Comparison of ENCODE assay signal across 10 mouse cellular contexts in genomic region chr4:63226164-63226882, GRCm38 (mm10). TPM values are rescaled to one million over a fixed set of nuclear protein-coding genes. Genes with fewer than 3 reads are reported as not detected.
DNase-seq lines count a peak whose midpoint lies in the region; ATAC-seq and TF ChIP-seq lines count a peak whose summit lies in the region.
"Had no signal": no experiment of that assay in that cellular context is flagged by ENCODE, and none has a peak within 500 bp of the region (broad histone marks: within the 10 kb centered on the region; RNA-seq: fewer than 3 reads in every experiment).

No protein-coding gene starts in this region.

- H3K27me3 ChIP-seq in lung, embryonic 15.5 days = no peaks in the 10 kb centered on the region
- no peaks in the 10 kb centered on the region for H3K27me3 ChIP-seq in embryonic facial prominence, embryonic 15.5 days
- H3K27me3 ChIP-seq in hindbrain, embryonic 15.5 days = no peaks in the 10 kb centered on the region
- no peaks in the 10 kb centered on the region for H3K27me3 ChIP-seq in limb, embryonic 13.5 days
- H3K27me3 ChIP-seq: midbrain, embryonic 12.5 days had no signal

- no peak for DNase-seq in lung, adult 2 months
- DNase-seq in spleen, adult 12 weeks (ENCODE audit: low spot score) = no peak
- DNase-seq in embryo, embryonic 10.5 days (ENCODE audit: low spot score) = no peak
- DNase-seq: right cerebral cortex, postnatal 25 days had no signal

- no peak for TF ChIP-seq POLR2A in lung, adult 2 months (IDR thresholded peaks at IDR 0.05; ENCODE audit: borderline replicate concordance, extremely low read depth, low read depth, low read length)

- no peaks in the 10 kb centered on the region for H3K9me3 ChIP-seq in lung, embryonic 15.5 days
- no peaks in the 10 kb centered on the region for H3K9me3 ChIP-seq in embryonic facial prominence, embryonic 15.5 days (replicated peaks)
- H3K9me3 ChIP-seq in hindbrain, embryonic 15.5 days = no peaks in the 10 kb centered on the region
- no peaks in the 10 kb centered on the region for H3K9me3 ChIP-seq in limb, embryonic 13.5 days
- H3K9me3 ChIP-seq: heart, embryonic 10.5 days; midbrain, embryonic 12.5 days had no signal

- peak overlapping the region; percentile 65 for H3K27ac ChIP-seq in lung, embryonic 15.5 days
- H3K27ac ChIP-seq in embryonic facial prominence, embryonic 15.5 days (replicated peaks) = peak overlapping the region; percentile 68; the same call in 1 of the 2 replicates
- H3K27ac ChIP-seq in hindbrain, embryonic 15.5 days (replicated peaks) = no peak overlapping the region
- peak overlapping the region; percentile 75 for H3K27ac ChIP-seq in limb, embryonic 13.5 days
- H3K27ac ChIP-seq: heart, embryonic 10.5 days; midbrain, embryonic 12.5 days had no signal

- TF ChIP-seq CTCF in lung, adult 2 months (IDR thresholded peaks at IDR 0.05; ENCODE audit: insufficient read depth, low read length) = no peak

- 60% methylated on average over 8 of the region's 8 CpGs for WGBS in lung, embryonic 15.5 days
- 64% methylated on average over 8 of the region's 8 CpGs for WGBS in lung, adult 2 months
- WGBS in embryonic facial prominence, embryonic 15.5 days = 60% methylated on average over 8 of the region's 8 CpGs
- WGBS in hindbrain, embryonic 15.5 days = 58% methylated on average over 8 of the region's 8 CpGs
- WGBS in limb, embryonic 13.5 days = 74% methylated on average over 8 of the region's 8 CpGs

- H3K9ac ChIP-seq in lung, embryonic 15.5 days = no peak overlapping the region
- no peak overlapping the region for H3K9ac ChIP-seq in embryonic facial prominence, embryonic 15.5 days
- H3K9ac ChIP-seq in hindbrain, embryonic 15.5 days = no peak overlapping the region
- no peak overlapping the region for H3K9ac ChIP-seq in limb, embryonic 13.5 days
- H3K9ac ChIP-seq: midbrain, embryonic 12.5 days had no signal

- peaks cover 18% of the 10 kb centered on the region for H3K4me1 ChIP-seq in lung, embryonic 15.5 days
- no peaks in the 10 kb centered on the region for H3K4me1 ChIP-seq in lung, adult 2 months (ENCODE audit: control insufficient read depth, insufficient read depth, low read length)
- peaks cover 78% of the 10 kb centered on the region for H3K4me1 ChIP-seq in embryonic facial prominence, embryonic 15.5 days
- H3K4me1 ChIP-seq in hindbrain, embryonic 15.5 days (replicated peaks) = peaks cover 56% of the 10 kb centered on the region
- peaks cover 74% of the 10 kb centered on the region for H3K4me1 ChIP-seq in limb, embryonic 13.5 days

- peak; percentile 45; the same call in 1 of the 2 replicates for ATAC-seq in lung, embryonic 15.5 days (ENCODE audit: borderline replicate concordance, extremely low read depth, low FRiP score, low TSS enrichment)
- ATAC-seq in embryonic facial prominence, embryonic 15.5 days (ENCODE audit: insufficient number of reproducible peaks, low FRiP score, low TSS enrichment, low read depth) = no peak
- ATAC-seq in hindbrain, embryonic 15.5 days (ENCODE audit: low FRiP score, low read depth) = peak; percentile 50; the same call in 1 of the 2 replicates
- ATAC-seq in limb, embryonic 13.5 days (ENCODE audit: low FRiP score, low read depth) = no peak

- no peak overlapping the region for H3K4me3 ChIP-seq in lung, embryonic 15.5 days
- H3K4me3 ChIP-seq in lung, adult 2 months (replicated peaks; ENCODE audit: extremely low read depth, low read depth, low read length) = no peak overlapping the region
- no peak overlapping the region for H3K4me3 ChIP-seq in embryonic facial prominence, embryonic 15.5 days (replicated peaks)
- no peak overlapping the region for H3K4me3 ChIP-seq in hindbrain, embryonic 15.5 days
- H3K4me3 ChIP-seq in limb, embryonic 13.5 days = no peak overlapping the region
- H3K4me3 ChIP-seq: heart, embryonic 10.5 days; midbrain, embryonic 12.5 days had no signal

- peaks cover 22% of the 10 kb centered on the region for H3K36me3 ChIP-seq in lung, embryonic 15.5 days
- peaks cover 31% of the 10 kb centered on the region for H3K36me3 ChIP-seq in embryonic facial prominence, embryonic 15.5 days
- H3K36me3 ChIP-seq in hindbrain, embryonic 15.5 days = no peaks in the 10 kb centered on the region
- peaks cover 76% of the 10 kb centered on the region for H3K36me3 ChIP-seq in limb, embryonic 13.5 days
- H3K36me3 ChIP-seq: midbrain, embryonic 12.5 days had no signal

- H3K4me2 ChIP-seq in lung, embryonic 15.5 days = no peak overlapping the region
- no peak overlapping the region for H3K4me2 ChIP-seq in embryonic facial prominence, embryonic 15.5 days (replicated peaks)
- no peak overlapping the region for H3K4me2 ChIP-seq in hindbrain, embryonic 15.5 days
- H3K4me2 ChIP-seq in limb, embryonic 13.5 days (replicated peaks) = no peak overlapping the region
- H3K4me2 ChIP-seq: midbrain, embryonic 12.5 days had no signal

RNA-seq across cellular contexts. Expression of gene Col27a1, which starts 12.5 kb away (rescaled TPM):
- polyA plus RNA-seq in lung, embryonic 15.5 days (2015; fragmentation: Nextera tagmentation; extraction: Ambion mirVana) = 20.2 and 20.3 TPM in 2 replicates
- 11.2 and 11.5 TPM in 2 replicates for polyA plus RNA-seq in lung, adult 2 months (2012; rRNA removed)
- 19.1 and 22.3 TPM in 2 replicates for polyA plus RNA-seq in embryonic facial prominence, embryonic 15.5 days (2015; fragmentation: Nextera tagmentation; extraction: Ambion mirVana)
- 2.2 and 3.3 TPM in 2 replicates for polyA plus RNA-seq in hindbrain, embryonic 15.5 days (2015; fragmentation: Nextera tagmentation; extraction: Ambion mirVana)
- polyA plus RNA-seq in limb, embryonic 13.5 days (2015; fragmentation: Nextera tagmentation; extraction: Ambion mirVana) = 32.1 and 32.3 TPM in 2 replicates

RNA-seq across cellular contexts. Expression of gene Kif12, which starts 54.4 kb away (rescaled TPM):
- 8.3 and 9.2 TPM in 2 replicates for polyA plus RNA-seq in lung, embryonic 15.5 days (2015; fragmentation: Nextera tagmentation; extraction: Ambion mirVana)
- 0.11 TPM in 1 of 2 replicates, not detected in the other for polyA plus RNA-seq in lung, adult 2 months (2012; rRNA removed)
- not detected in 2 replicates for polyA plus RNA-seq in embryonic facial prominence, embryonic 15.5 days (2015; fragmentation: Nextera tagmentation; extraction: Ambion mirVana)
- 0.09 and 0.10 TPM in 2 replicates for polyA plus RNA-seq in hindbrain, embryonic 15.5 days (2015; fragmentation: Nextera tagmentation; extraction: Ambion mirVana)
- polyA plus RNA-seq in limb, embryonic 13.5 days (2015; fragmentation: Nextera tagmentation; extraction: Ambion mirVana) = 0.10 and 0.13 TPM in 2 replicates
- polyA plus RNA-seq: midbrain, embryonic 12.5 days had no signal

Comparison
In these comparisons a context has a peak if more than half of its experiments do, and no peak if none do; other contexts are left out.
1. ATAC-seq: peak in lung, embryonic 15.5 days (single experiment) and hindbrain, embryonic 15.5 days (single experiment); none in embryonic facial prominence, embryonic 15.5 days (single experiment) and limb, embryonic 13.5 days (single experiment).